Mouse (Mus musculus) olfactory bulb, adult 2 months (tissue): ENCODE measurements at regions not wholly inside any gene's neighbourhood (a gene's known extent, or its start where the extent isn't known, plus 50 kb on each side); places are given as distances from the start of the nearest gene placed in this dataset.

ENCODE experiments used
- CTCF ChIP-seq: fragments of 200-500 bp; IDR thresholded peaks from 2 replicates; pipeline ENCODE4 v1.5.1; 2012; ENCODE audit warnings: low read depth, mild to moderate bottlenecking, low read length, moderate library complexity; ENCODE audit not compliant: insufficient read depth
- POLR2A ChIP-seq: fragments of 200-500 bp; IDR thresholded peaks from 2 replicates; pipeline ENCODE4 v1.6.1; 2012; ENCODE audit warnings: mild to moderate bottlenecking, low read depth, low read length, moderate library complexity; ENCODE audit not compliant: insufficient read depth

DNA sequence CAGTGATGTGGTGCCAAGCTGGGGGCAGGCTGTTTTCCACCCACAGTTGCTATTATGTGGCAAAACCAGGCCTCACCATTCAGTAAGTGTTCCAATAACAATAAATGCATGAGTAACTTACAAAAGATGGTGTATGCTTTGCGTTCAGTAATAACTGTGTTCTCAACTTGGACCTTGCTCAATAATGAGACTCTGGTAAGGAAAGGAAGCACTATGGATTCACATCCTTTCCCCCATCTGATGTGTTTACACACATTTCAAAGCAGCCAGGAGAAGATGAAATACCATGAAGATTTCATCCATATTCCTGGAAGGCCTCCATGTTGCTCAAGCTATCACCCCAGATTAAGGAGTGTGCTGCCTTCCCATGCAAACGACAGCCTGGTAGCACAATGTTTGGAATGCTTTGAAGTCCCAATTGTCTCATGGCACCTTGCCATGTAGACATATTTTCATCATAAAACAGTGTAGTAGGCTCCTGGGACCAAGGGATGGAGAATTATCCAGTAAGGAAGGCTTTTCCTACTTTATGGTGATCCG lies 1552.4 kb upstream of the Slc10a2 start:
- TF ChIP-seq CTCF = no peak
- TF ChIP-seq POLR2A = no peak
